Mouse (Mus musculus) heart, postnatal 0 days (tissue): ENCODE measurements around the gene Tnn. TPM values are rescaled to one million over a fixed set of nuclear protein-coding genes. Genes with fewer than 3 reads are reported as not detected.

Experiments used
- ATAC-seq: fragments of 200-750 bp; cut with Nextera tagmentation; 2 replicates; pipeline ENCODE4 v1.8.0; 2017; ENCODE audit warnings: low read depth, moderate number of reproducible peaks, moderate library complexity; ENCODE audit not compliant: insufficient read depth
- DNase-seq: peaks from one replicate; pipeline ENCODE4 v3.0.0-alpha.2; 2016; ENCODE audit warnings: low spot score
- H3K27ac ChIP-seq: fragments of 300-500 bp; sonication (generic); 2 replicates; pipeline ENCODE4 v1.5.1; 2014; ENCODE audit warnings: low read depth, mild to moderate bottlenecking
- H3K27me3 ChIP-seq: fragments of 300-500 bp; sonication (generic); 2 replicates; pipeline ENCODE4 v1.6.1; 2014; ENCODE audit warnings: low read length, mixed read lengths; ENCODE audit not compliant: control insufficient read depth, insufficient read depth
- H3K36me3 ChIP-seq: fragments of 300-500 bp; sonication (generic); replicated peaks from 2 replicates; pipeline ENCODE4 v1.6.1; 2014; ENCODE audit warnings: low read length, mixed read lengths; ENCODE audit not compliant: control insufficient read depth, insufficient read depth
- H3K4me1 ChIP-seq: fragments of 300-500 bp; sonication (generic); 2 replicates; pipeline ENCODE4 v1.6.1; 2014; ENCODE audit warnings: antibody characterized with exemption; ENCODE audit not compliant: control insufficient read depth, insufficient read depth
- H3K4me2 ChIP-seq: fragments of 300-500 bp; sonication (generic); 2 replicates; pipeline ENCODE4 v1.6.1; 2014; ENCODE audit warnings: low read depth, mild to moderate bottlenecking, low read length, moderate library complexity
- H3K4me3 ChIP-seq: fragments of 300-500 bp; sonication (generic); 2 replicates; pipeline ENCODE4 v1.5.1; 2014; ENCODE audit warnings: low read depth, low read length
- H3K9ac ChIP-seq: fragments of 300-500 bp; sonication (generic); replicated peaks from 2 replicates; pipeline ENCODE4 v1.6.1; 2014; ENCODE audit warnings: low read depth, low read length, mixed read lengths
- H3K9me3 ChIP-seq: fragments of 300-500 bp; sonication (generic); replicated peaks from 2 replicates; pipeline ENCODE4 v1.6.1; 2016; ENCODE audit warnings: low read length; ENCODE audit not compliant: control insufficient read depth
- CTCF ChIP-seq: IDR thresholded peaks from 2 replicates; pipeline ENCODE4 v1.5.1; 2016; ENCODE audit warnings: antibody characterized with exemption, control low read depth, low read depth
- EP300 ChIP-seq: IDR thresholded peaks from 2 replicates; pipeline ENCODE4 v1.6.1; 2016; ENCODE audit warnings: antibody characterized with exemption, low read depth
- WGBS: fragments of 180-500 bp; shearing (Covaris S2); extraction: QIAGEN DNeasy Blood & Tissue Kit; methylation state at CpG from one replicate; pipeline ENCODE4 v1.1.7; 2014; 5-methylcytosine and 5-hydroxymethylcytosine counted together
- polyA plus RNA-seq: library from polyadenylated mRNA; unstranded; fragments of >200 nt; fragmentation: Nextera tagmentation; extraction: Ambion mirVana; gene quantifications from 2 replicates; pipeline ENCODE4 v1.2.1, GENCODE M21; 2015
- total RNA-seq: library from RNA; depleted of rRNA; stranded (reverse); fragments of >200 nt; gene quantifications from 2 replicates; pipeline ENCODE4 v1.2.3, GENCODE M21; 2014; ENCODE audit warnings: low replicate concordance

Gene Tnn
- total and polyA plus RNA-seq, 2 experiments from 2014 or later: 0.04 to 0.31 TPM

DNA sequence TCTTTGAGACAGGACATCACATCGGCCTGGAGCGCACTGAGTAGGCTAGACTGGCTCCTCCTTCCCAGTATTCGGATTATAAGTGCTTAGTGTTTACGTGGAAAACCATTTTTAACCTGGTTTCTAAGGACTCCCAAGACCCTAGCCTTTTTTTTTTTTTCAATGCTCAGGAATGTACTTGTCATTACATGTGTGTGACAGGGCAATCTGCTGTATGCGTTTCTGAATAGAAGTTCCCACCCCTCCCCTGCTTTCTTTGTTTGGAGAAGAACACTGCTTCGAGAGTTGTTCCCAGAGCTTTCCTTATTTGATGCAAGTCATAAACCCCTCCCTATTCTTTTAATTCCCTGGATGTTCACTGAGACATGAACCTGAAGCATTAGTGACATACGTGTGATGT, 9.0 kb downstream of the Tnn start:
- H3K27ac ChIP-seq: no peak overlapping the region
- no peak overlapping the region for H3K9ac ChIP-seq
- H3K36me3 ChIP-seq: no peaks in the 10 kb centered on the region
- H3K9me3 ChIP-seq: no peaks in the 10 kb centered on the region
- WGBS: 70% methylated on average over 7 of the region's 7 CpGs
- H3K4me3 ChIP-seq: no peak overlapping the region
- no peak for TF ChIP-seq EP300
- TF ChIP-seq CTCF: no peak
- no peaks in the 10 kb centered on the region for H3K27me3 ChIP-seq
- ATAC-seq (no peak), DNase-seq (no peak)
- no peak overlapping the region for H3K4me2 ChIP-seq
- no peaks in the 10 kb centered on the region for H3K4me1 ChIP-seq

DNA sequence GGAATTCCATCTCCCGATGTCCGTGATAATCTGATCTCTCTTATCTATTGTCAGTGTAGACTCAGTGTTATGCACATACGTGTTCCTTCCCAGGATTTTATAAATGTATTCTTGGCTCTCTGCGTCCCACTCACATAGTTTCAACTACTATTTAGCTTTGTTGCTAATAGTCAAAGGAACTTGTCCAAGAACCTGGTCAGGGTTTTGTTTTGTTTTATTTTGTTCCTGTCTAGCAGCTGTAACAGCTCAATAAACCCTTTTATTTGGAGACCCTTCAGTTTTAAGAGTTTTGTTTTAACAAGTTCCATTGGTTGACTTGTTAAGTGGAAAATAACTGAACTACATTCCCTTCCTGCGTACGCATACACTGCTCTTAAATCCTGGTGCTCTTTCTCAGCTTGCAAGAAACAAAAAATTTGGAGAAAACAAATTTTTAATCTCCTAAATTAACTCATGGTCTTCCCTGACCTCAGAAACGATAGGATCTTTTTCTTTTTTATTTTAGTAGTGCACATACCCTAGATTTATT, 17.0 kb downstream of the Tnn start:
- Histone ChIP-seq H3K4me1 (no peaks in the 10 kb centered on the region), H3K27ac (no peak overlapping the region), H3K4me2 (no peak overlapping the region), H3K36me3 (no peaks in the 10 kb centered on the region), H3K9me3 (no peaks in the 10 kb centered on the region), H3K9ac (no peak overlapping the region), H3K27me3 (no peaks in the 10 kb centered on the region), H3K4me3 (no peak overlapping the region)
- TF ChIP-seq EP300 (no peak), CTCF (no peak)
- WGBS: 67% methylated on average over 7 of the region's 7 CpGs
- ATAC-seq (no peak), DNase-seq (no peak)

GRCm38 (mm10) chr1:160133464-160134079, 19.8 kb downstream of the Tnn start:
- Histone ChIP-seq H3K27me3 (no peaks in the 10 kb centered on the region), H3K9me3 (no peaks in the 10 kb centered on the region), H3K4me1 (no peaks in the 10 kb centered on the region), H3K36me3 (no peaks in the 10 kb centered on the region), H3K4me3 (no peak overlapping the region), H3K4me2 (no peak overlapping the region), H3K27ac (no peak overlapping the region), H3K9ac (no peak overlapping the region)
- 45% methylated on average over 4 of the region's 4 CpGs for WGBS
- TF ChIP-seq CTCF: no peak
- ATAC-seq: no peak
- DNase-seq: no peak

- no peak for TF ChIP-seq EP300
- TF ChIP-seq CTCF: no peak
- no peaks in the 10 kb centered on the region for H3K36me3 ChIP-seq
These were observed 29.4 kb downstream of the Tnn start for GRCm38 (mm10) chr1:160123957-160124356.

DNA sequence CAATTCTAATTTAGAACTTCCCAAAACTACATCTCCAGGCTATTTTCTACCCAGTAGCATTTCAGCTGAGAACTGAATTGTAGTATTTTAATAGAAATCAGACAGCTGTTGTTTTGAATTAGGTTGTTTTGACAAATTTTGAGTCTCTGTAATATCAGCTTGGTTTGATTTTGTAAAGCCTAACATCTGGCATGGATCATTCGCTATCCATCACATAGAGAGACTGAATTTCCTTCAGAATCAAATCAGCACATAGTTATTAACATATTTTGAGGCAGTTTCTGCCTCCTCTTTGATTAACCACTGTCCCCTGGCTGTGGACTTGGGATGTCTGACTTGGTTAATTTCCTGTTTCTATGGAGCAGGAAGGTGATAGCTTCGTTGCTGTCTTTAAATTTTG, 44.8 kb downstream of the Tnn start:
- H3K36me3 ChIP-seq: no peaks in the 10 kb centered on the region
- no peaks in the 10 kb centered on the region for H3K4me1 ChIP-seq
- H3K4me3 ChIP-seq: no peak overlapping the region
- no peak overlapping the region for H3K9ac ChIP-seq
- no peaks in the 10 kb centered on the region for H3K9me3 ChIP-seq
- no peak overlapping the region for H3K4me2 ChIP-seq
- ATAC-seq (no peak), DNase-seq (no peak)
- H3K27me3 ChIP-seq: no peaks in the 10 kb centered on the region
- H3K27ac ChIP-seq: no peak overlapping the region
- 59% methylated on average over 2 of the region's 2 CpGs for WGBS
- TF ChIP-seq EP300 (no peak), CTCF (no peak)

More at GRCm38 (mm10) chr1:160123957-160124356, 29.4 kb downstream of the Tnn start:
- Histone ChIP-seq H3K27me3 (no peaks in the 10 kb centered on the region), H3K4me1 (no peaks in the 10 kb centered on the region), H3K27ac (no peak overlapping the region), H3K4me2 (no peak overlapping the region), H3K9me3 (no peaks in the 10 kb centered on the region), H3K9ac (no peak overlapping the region), H3K4me3 (no peak overlapping the region)
- no peak for DNase-seq
- no peak for ATAC-seq
- WGBS: 74% methylated on average over 2 of the region's 2 CpGs

DNA sequence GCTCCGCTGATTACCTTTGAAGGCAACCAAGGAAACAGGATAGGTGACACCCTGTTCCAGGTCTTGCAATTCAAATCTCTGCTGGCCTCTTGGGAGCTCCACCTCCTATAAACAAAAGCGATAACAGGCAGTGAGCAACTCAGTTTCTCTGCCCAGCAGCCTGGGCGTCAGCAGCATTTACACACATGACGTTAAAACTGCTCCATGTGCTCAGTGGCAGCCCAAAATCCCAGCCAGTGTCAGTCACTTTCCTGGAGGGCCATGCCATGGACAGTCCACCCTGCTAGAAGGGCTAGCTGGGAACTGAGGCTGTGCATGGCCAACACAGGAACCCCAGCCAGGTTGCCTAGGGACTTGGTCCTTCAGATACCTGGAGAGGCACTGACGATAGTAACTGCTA, 48.0 kb downstream of the Tnn start:
- Histone ChIP-seq H3K27ac (no peak overlapping the region), H3K27me3 (no peaks in the 10 kb centered on the region), H3K36me3 (no peaks in the 10 kb centered on the region), H3K9me3 (no peaks in the 10 kb centered on the region), H3K4me3 (no peak overlapping the region), H3K4me2 (no peak overlapping the region), H3K9ac (no peak overlapping the region), H3K4me1 (no peaks in the 10 kb centered on the region)
- DNase-seq (no peak), ATAC-seq (no peak)
- 73% methylated on average over 5 of the region's 5 CpGs for WGBS
- TF ChIP-seq EP300 (no peak), CTCF (no peak)
